Mouse (Mus musculus) intestine, postnatal 0 days (tissue): ENCODE data around the gene Cdca4. TPM values are rescaled to one million over a fixed set of nuclear protein-coding genes. Genes with fewer than 3 reads are reported as not detected.

Experiments
- ATAC-seq: fragments of 200-750 bp; cut with Nextera tagmentation; 2 replicates; pipeline ENCODE4 v1.8.0; 2017; ENCODE audit warnings: mild to moderate bottlenecking, moderate TSS enrichment, moderate library complexity
- H3K27ac ChIP-seq: fragments of 300-500 bp; sonication (generic); 2 replicates; pipeline ENCODE4 v1.5.1; 2014; ENCODE audit warnings: mild to moderate bottlenecking, low read depth, low read length, moderate library complexity
- H3K27me3 ChIP-seq: fragments of 300-500 bp; sonication (generic); replicated peaks from 2 replicates; pipeline ENCODE4 v1.6.1; 2014; ENCODE audit warnings: low read length, mixed read lengths; ENCODE audit not compliant: control insufficient read depth, insufficient read depth
- H3K36me3 ChIP-seq: fragments of 300-500 bp; sonication (generic); 2 replicates; pipeline ENCODE4 v1.6.1; 2014; ENCODE audit warnings: mild to moderate bottlenecking, moderate library complexity; ENCODE audit not compliant: control insufficient read depth, insufficient read depth
- H3K4me1 ChIP-seq: fragments of 300-500 bp; sonication (generic); replicated peaks from 2 replicates; pipeline ENCODE4 v1.6.1; 2014; ENCODE audit warnings: antibody characterized with exemption, low read length, mixed read lengths; ENCODE audit not compliant: control insufficient read depth, insufficient read depth
- H3K4me2 ChIP-seq: fragments of 300-500 bp; sonication (generic); replicated peaks from 2 replicates; pipeline ENCODE4 v1.6.1; 2014; ENCODE audit warnings: low read depth, mild to moderate bottlenecking, moderate library complexity
- H3K4me3 ChIP-seq: fragments of 300-500 bp; sonication (generic); 2 replicates; pipeline ENCODE4 v1.5.1; 2014; ENCODE audit warnings: low read depth, low read length
- H3K9ac ChIP-seq: fragments of 300-500 bp; sonication (generic); 2 replicates; pipeline ENCODE4 v1.6.1; 2014; ENCODE audit warnings: mild to moderate bottlenecking, low read depth, low read length
- H3K9me3 ChIP-seq: fragments of 300-500 bp; sonication (generic); 2 replicates; pipeline ENCODE4 v1.6.1; 2016; ENCODE audit warnings: mixed run types; ENCODE audit not compliant: control insufficient read depth
- CTCF ChIP-seq: sonication (generic); IDR thresholded peaks from 2 replicates; pipeline ENCODE4 v1.5.1; 2016; ENCODE audit warnings: low read depth, mild to moderate bottlenecking, control low read depth, antibody characterized with exemption, moderate library complexity
- WGBS: fragments of 180-500 bp; shearing (Covaris S2); extraction: QIAGEN DNeasy Blood & Tissue Kit; methylation state at CpG from one replicate; pipeline ENCODE4 v1.1.7; 2014; 5-methylcytosine and 5-hydroxymethylcytosine counted together
- polyA plus RNA-seq: library from polyadenylated mRNA; unstranded; fragments of >200 nt; fragmentation: Nextera tagmentation; extraction: Ambion mirVana; gene quantifications from 2 replicates; pipeline ENCODE4 v1.2.1, GENCODE M21; 2015

Gene Cdca4
- polyA plus RNA-seq, 1 experiment from 2014 or later, result 22.6 TPM

- Histone ChIP-seq H3K4me1 (peaks cover 11% of the 10 kb centered on the region; the same call in 1 of the 2 replicates), H3K27me3 (peaks cover 18% of the 10 kb centered on the region), H3K4me3 (peak overlapping the region; percentile 18), H3K27ac (no peak overlapping the region), H3K9me3 (no peaks in the 10 kb centered on the region), H3K36me3 (no peaks in the 10 kb centered on the region), H3K9ac (no peak overlapping the region), H3K4me2 (peak overlapping the region; percentile 59)
- ATAC-seq, result no peak
- TF ChIP-seq CTCF, result no peak
- whole genome bisulfite sequencing, result 23% methylated on average over 22 of the region's 22 CpGs
Observed at GRCm38 (mm10) chr12:112874199-112874598, 45.0 kb upstream of the Cdca4 start.

- Histone ChIP-seq H3K9ac (no peak overlapping the region), H3K4me3 (peak overlapping the region; percentile 18), H3K27ac (no peak overlapping the region), H3K9me3 (no peaks in the 10 kb centered on the region), H3K4me1 (peaks cover 11% of the 10 kb centered on the region; the same call in 1 of the 2 replicates), H3K4me2 (peak overlapping the region; percentile 59), H3K36me3 (no peaks in the 10 kb centered on the region), H3K27me3 (peaks cover 18% of the 10 kb centered on the region)
- TF ChIP-seq CTCF, result peak; percentile 94
- WGBS, result 19% methylated on average over 18 of the region's 18 CpGs
- ATAC-seq, result peak; percentile 34
Observed at GRCm38 (mm10) chr12:112873452-112874190, 44.4 kb upstream of the Cdca4 start.

- 81% methylated on average over 10 of the region's 10 CpGs for WGBS
- no peak overlapping the region for H3K4me2 ChIP-seq
- peaks cover 11% of the 10 kb centered on the region; the same call in 1 of the 2 replicates for H3K4me1 ChIP-seq
- H3K27ac ChIP-seq, result no peak overlapping the region
- ATAC-seq, result no peak
- no peak overlapping the region for H3K4me3 ChIP-seq
- H3K36me3 ChIP-seq, result no peaks in the 10 kb centered on the region
- H3K9ac ChIP-seq, result no peak overlapping the region
- no peak for TF ChIP-seq CTCF
- H3K27me3 ChIP-seq, result peaks cover 18% of the 10 kb centered on the region
- no peaks in the 10 kb centered on the region for H3K9me3 ChIP-seq
Observed at GRCm38 (mm10) chr12:112872991-112873390, 43.8 kb upstream of the Cdca4 start.

GRCm38 (mm10) chr12:112871272-112871671, 42.0 kb upstream of the Cdca4 start:
- 96% methylated on average over 2 of the region's 2 CpGs for WGBS

GRCm38 (mm10) chr12:112870775-112871174, 41.6 kb upstream of the Cdca4 start:
- 41% methylated on average over 13 of the region's 13 CpGs for WGBS
- no peak overlapping the region for H3K27ac ChIP-seq
- no peak overlapping the region for H3K4me3 ChIP-seq
- no peak for TF ChIP-seq CTCF
- H3K27me3 ChIP-seq, result peaks cover 18% of the 10 kb centered on the region
- peak overlapping the region; percentile 13; the same call in 1 of the 2 replicates for H3K4me2 ChIP-seq
- H3K9ac ChIP-seq, result no peak overlapping the region
- no peaks in the 10 kb centered on the region for H3K36me3 ChIP-seq
- ATAC-seq, result 0 out of 2 replicates have a peak, but pooled peaks have one; percentile 22
- H3K9me3 ChIP-seq, result no peaks in the 10 kb centered on the region
- H3K4me1 ChIP-seq, result no peaks in the 10 kb centered on the region

More at GRCm38 (mm10) chr12:112871272-112871671, 42.0 kb upstream of the Cdca4 start:
- no peak for ATAC-seq
- Histone ChIP-seq H3K9ac (no peak overlapping the region), H3K27me3 (peaks cover 18% of the 10 kb centered on the region), H3K4me3 (no peak overlapping the region), H3K4me2 (no peak overlapping the region), H3K27ac (no peak overlapping the region), H3K36me3 (no peaks in the 10 kb centered on the region), H3K9me3 (no peaks in the 10 kb centered on the region), H3K4me1 (no peaks in the 10 kb centered on the region; the same call in 1 of the 2 replicates)
- no peak for TF ChIP-seq CTCF

GRCm38 (mm10) chr12:112869783-112870204, 40.6 kb upstream of the Cdca4 start:
- H3K27me3 ChIP-seq, result peaks cover 12% of the 10 kb centered on the region
- H3K4me2 ChIP-seq, result no peak overlapping the region
- H3K9ac ChIP-seq, result no peak overlapping the region
- H3K9me3 ChIP-seq, result no peaks in the 10 kb centered on the region
- H3K4me3 ChIP-seq, result no peak overlapping the region
- TF ChIP-seq CTCF, result no peak
- no peaks in the 10 kb centered on the region for H3K36me3 ChIP-seq
- 22% methylated on average over 16 of the region's 16 CpGs for WGBS
- H3K4me1 ChIP-seq, result no peaks in the 10 kb centered on the region
- ATAC-seq, result no peak
- no peak overlapping the region for H3K27ac ChIP-seq
